Mouse (Mus musculus) left cerebral cortex, adult 8-10 months (tissue): ENCODE data around the gene Smtnl1. TPM values are rescaled to one million over a fixed set of nuclear protein-coding genes. Genes with fewer than 3 reads are reported as not detected.

Source experiments
- DNase-seq, 2 experiments: peaks; one replicate each; pipeline ENCODE4 v3.0.0; 2022; ENCODE audit warnings: low spot score in 2 of 2
- total RNA-seq, 4 experiments: library from RNA; stranded (reverse); gene quantifications; 2 replicates each; pipeline ENCODE4 v1.2.4; 2022

The Smtnl1 gene
- not detected for total RNA-seq

- DNase-seq: no peak
Observed at GRCm38 (mm10) chr2:84822552-84822951, at the start of gene Smtnl1. Gene Smtnl1 (minus strand): TSS chr2:84822652.

GRCm38 (mm10) chr2:84870623-84871160 lies 48.2 kb upstream of the Smtnl1 start:
- no peak for DNase-seq

GRCm38 (mm10) chr2:84868977-84869376 lies 46.5 kb upstream of the Smtnl1 start:
- no peak for DNase-seq

- peak; percentile 61 to 63 for DNase-seq
Observed at GRCm38 (mm10) chr2:84868521-84868943, 46.1 kb upstream of the Smtnl1 start.

- peak in 1 of 2 experiments; percentile 48 for DNase-seq
Observed at GRCm38 (mm10) chr2:84865616-84866571, 43.4 kb upstream of the Smtnl1 start.

GRCm38 (mm10) chr2:84862231-84862630 lies 39.8 kb upstream of the Smtnl1 start:
- no peak for DNase-seq

GRCm38 (mm10) chr2:84861430-84861829 lies 39.0 kb upstream of the Smtnl1 start:
- DNase-seq: no peak

GRCm38 (mm10) chr2:84859991-84860780 lies 37.7 kb upstream of the Smtnl1 start:
- no peak for DNase-seq

GRCm38 (mm10) chr2:84858551-84858950 lies 36.1 kb upstream of the Smtnl1 start:
- DNase-seq: no peak

GRCm38 (mm10) chr2:84855732-84856131 lies 33.3 kb upstream of the Smtnl1 start:
- DNase-seq: no peak

- no peak for DNase-seq
Observed at GRCm38 (mm10) chr2:84851130-84852040, 28.9 kb upstream of the Smtnl1 start.

GRCm38 (mm10) chr2:84850407-84851129 lies 28.1 kb upstream of the Smtnl1 start:
- DNase-seq: no peak

GRCm38 (mm10) chr2:84845226-84845625 lies 22.8 kb upstream of the Smtnl1 start:
- DNase-seq: no peak

- no peak for DNase-seq
Observed at GRCm38 (mm10) chr2:84843654-84844053, 21.2 kb upstream of the Smtnl1 start.

GRCm38 (mm10) chr2:84841905-84842304 lies 19.5 kb upstream of the Smtnl1 start:
- DNase-seq: no peak

GRCm38 (mm10) chr2:84840748-84841563 lies 18.5 kb upstream of the Smtnl1 start:
- DNase-seq: no peak

GRCm38 (mm10) chr2:84840016-84840747 lies 17.7 kb upstream of the Smtnl1 start:
- DNase-seq: no peak
